Mouse (Mus musculus): ENCODE data around the gene Atp13a4. TPM values are rescaled to one million over a fixed set of nuclear protein-coding genes. Genes with fewer than 3 reads are reported as not detected.

Atp13a4 gene
- polyA plus RNA-seq, 1 experiment from 2014 or later, result 4.0 TPM

DNA sequence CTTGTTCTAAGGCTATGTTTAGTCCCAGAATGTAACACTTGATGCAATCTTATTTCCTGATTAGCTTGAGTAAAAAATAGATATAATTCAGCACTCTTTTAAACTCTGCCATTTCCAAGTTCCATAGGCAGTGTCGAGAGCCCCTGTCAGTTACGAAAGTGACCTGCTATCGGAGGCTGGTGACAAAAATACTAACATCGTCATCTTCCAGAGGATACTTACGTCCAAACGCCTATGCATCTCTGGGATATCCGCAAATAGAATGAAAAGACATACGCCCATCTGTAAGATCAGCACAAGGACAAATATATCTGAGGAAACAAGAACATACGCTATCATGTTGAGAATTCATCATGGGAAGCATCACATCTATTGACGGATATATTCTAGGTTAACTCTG, 137.3 kb downstream of the Atp13a4 start:
- Histone ChIP-seq H3K4me3 (replicated peaks) (no peak overlapping the region), H3K27ac (replicated peaks) (no peak overlapping the region), H3K4me2 (replicated peaks) (no peak overlapping the region), H3K36me3 (no peaks in the 10 kb centered on the region), H3K4me1 (no peaks in the 10 kb centered on the region), H3K9me3 (replicated peaks) (no peaks in the 10 kb centered on the region), H3K9ac (no peak overlapping the region), H3K27me3 (no peaks in the 10 kb centered on the region)
- WGBS, result 89% methylated on average over 10 of the region's 10 CpGs
- ATAC-seq (ENCODE audit: insufficient number of reproducible peaks, low FRiP score, low TSS enrichment, low read depth), result no peak

DNA sequence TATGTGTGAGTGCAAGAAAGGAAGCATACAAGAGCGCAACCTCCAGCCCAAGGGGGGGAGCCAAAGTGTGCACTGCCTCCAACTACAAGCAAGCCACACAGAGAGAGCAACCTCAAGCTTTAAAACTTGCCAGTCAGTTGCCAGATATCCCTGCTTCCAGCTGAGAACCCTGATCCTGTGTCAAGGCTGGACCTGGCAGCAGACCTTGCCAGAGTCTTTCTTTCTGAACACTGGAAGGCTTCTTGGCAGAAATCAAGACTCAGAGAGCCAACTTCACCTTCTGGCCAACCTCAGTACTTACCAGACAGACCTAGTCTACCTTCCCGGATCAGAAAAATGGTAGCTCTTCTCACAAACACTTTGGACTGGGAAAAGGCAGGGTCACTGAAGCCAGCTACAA, 145.6 kb downstream of the Atp13a4 start:
- Histone ChIP-seq H3K9ac (no peak overlapping the region), H3K4me3 (replicated peaks) (no peak overlapping the region), H3K9me3 (replicated peaks) (no peaks in the 10 kb centered on the region), H3K36me3 (no peaks in the 10 kb centered on the region), H3K27me3 (no peaks in the 10 kb centered on the region), H3K4me1 (no peaks in the 10 kb centered on the region), H3K27ac (replicated peaks) (no peak overlapping the region), H3K4me2 (replicated peaks) (no peak overlapping the region)
- no peak for ATAC-seq (ENCODE audit: insufficient number of reproducible peaks, low FRiP score, low TSS enrichment, low read depth)
- 84% methylated on average over 2 of the region's 2 CpGs for WGBS

DNA sequence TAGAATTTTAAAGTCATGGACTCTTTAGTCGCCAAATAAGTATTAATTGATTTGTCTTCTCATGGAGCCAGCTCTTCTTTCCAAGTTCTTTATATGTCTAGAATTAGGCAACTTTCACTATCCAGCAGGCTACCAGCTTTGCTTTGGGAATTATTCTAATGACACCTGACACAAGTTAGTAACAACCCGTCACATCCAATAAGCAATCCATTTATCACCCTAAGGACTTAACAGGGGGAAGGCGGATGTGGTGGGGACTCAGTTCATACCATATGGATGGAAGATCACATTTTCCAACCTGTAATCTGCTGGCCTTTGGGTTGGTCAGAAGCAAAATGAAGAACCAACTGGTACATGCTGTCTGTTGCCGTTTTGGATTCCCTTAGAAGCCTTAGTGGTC, 159.9 kb downstream of the Atp13a4 start:
- no peak overlapping the region for H3K9ac ChIP-seq
- 84% methylated on average over 4 of the region's 4 CpGs for whole genome bisulfite sequencing
- H3K36me3 ChIP-seq, result no peaks in the 10 kb centered on the region
- ATAC-seq (ENCODE audit: insufficient number of reproducible peaks, low FRiP score, low TSS enrichment, low read depth), result no peak
- no peaks in the 10 kb centered on the region for H3K27me3 ChIP-seq
- H3K9me3 ChIP-seq (replicated peaks), result no peaks in the 10 kb centered on the region
- H3K27ac ChIP-seq (replicated peaks), result no peak overlapping the region
- H3K4me2 ChIP-seq (replicated peaks), result no peak overlapping the region
- no peak overlapping the region for H3K4me3 ChIP-seq (replicated peaks)
- no peaks in the 10 kb centered on the region for H3K4me1 ChIP-seq

GRCm38 (mm10) chr16:29378458-29378857, 166.2 kb downstream of the Atp13a4 start, which contains the start of gene Atp13a5:
Atp13a5 (minus strand) TSS chr16:29378732.
- H3K4me2 ChIP-seq (replicated peaks), result no peak within 1 kb of the TSS
- WGBS, result 64% methylated on average over 4 of the region's 4 CpGs
- no peak within 1 kb of the TSS for H3K27ac ChIP-seq (replicated peaks)
- no peaks in the 10 kb centered on the region for H3K27me3 ChIP-seq
- no peaks in the 10 kb centered on the region for H3K4me1 ChIP-seq
- no peaks in the 10 kb centered on the region for H3K9me3 ChIP-seq (replicated peaks)
- ATAC-seq (ENCODE audit: insufficient number of reproducible peaks, low FRiP score, low TSS enrichment, low read depth), result no peak
- no peak within 1 kb of the TSS for H3K9ac ChIP-seq
- no peaks in the 10 kb centered on the region for H3K36me3 ChIP-seq
- no peak within 1 kb of the TSS for H3K4me3 ChIP-seq (replicated peaks)

GRCm38 (mm10) chr16:29374636-29375035, 170.0 kb downstream of the Atp13a4 start:
- no peak overlapping the region for H3K4me2 ChIP-seq (replicated peaks)
- 73% methylated on average over 8 of the region's 8 CpGs for WGBS
- no peaks in the 10 kb centered on the region for H3K36me3 ChIP-seq
- no peak overlapping the region for H3K9ac ChIP-seq
- H3K27me3 ChIP-seq, result no peaks in the 10 kb centered on the region
- no peak overlapping the region for H3K4me3 ChIP-seq (replicated peaks)
- H3K4me1 ChIP-seq, result no peaks in the 10 kb centered on the region
- no peak overlapping the region for H3K27ac ChIP-seq (replicated peaks)
- no peaks in the 10 kb centered on the region for H3K9me3 ChIP-seq (replicated peaks)
- no peak for ATAC-seq (ENCODE audit: insufficient number of reproducible peaks, low FRiP score, low TSS enrichment, low read depth)

Other genes with a start within 250 kb of the Atp13a4 start
- gene Atp13a5, start 166.1 kb downstream of the Atp13a4 start, polyA plus RNA-seq (2015; fragmentation: Nextera tagmentation; extraction: Ambion mirVana), result 0.96 and 1.4 TPM in 2 replicates
- gene Opa1, start 34.5 kb upstream of the Atp13a4 start, polyA plus RNA-seq (2015; fragmentation: Nextera tagmentation; extraction: Ambion mirVana), result 25.1 and 25.9 TPM in 2 replicates